Mouse (Mus musculus) heart, postnatal 14 days (tissue): ENCODE results near the gene Mrpl42. TPM values are rescaled to one million over a fixed set of nuclear protein-coding genes. Genes with fewer than 3 reads are reported as not detected.

Experiments used
- DNase-seq, 2 experiments: peaks; one replicate each; pipeline ENCODE4 v3.0.0; 2021 to 2022
- intact Hi-C: fragments of 180-260 bp; cut with DNase I; formaldehyde crosslinking; loops from one replicate; pipeline ENCODE4 v1.15.1; 2025
- total RNA-seq, 2 experiments: library from RNA; stranded (reverse); gene quantifications; 2 replicates each; pipeline ENCODE4 v1.2.3; 2021

Gene Mrpl42
- total RNA-seq, 2 experiments from 2014 or later, result 369 to 371 TPM

DNA sequence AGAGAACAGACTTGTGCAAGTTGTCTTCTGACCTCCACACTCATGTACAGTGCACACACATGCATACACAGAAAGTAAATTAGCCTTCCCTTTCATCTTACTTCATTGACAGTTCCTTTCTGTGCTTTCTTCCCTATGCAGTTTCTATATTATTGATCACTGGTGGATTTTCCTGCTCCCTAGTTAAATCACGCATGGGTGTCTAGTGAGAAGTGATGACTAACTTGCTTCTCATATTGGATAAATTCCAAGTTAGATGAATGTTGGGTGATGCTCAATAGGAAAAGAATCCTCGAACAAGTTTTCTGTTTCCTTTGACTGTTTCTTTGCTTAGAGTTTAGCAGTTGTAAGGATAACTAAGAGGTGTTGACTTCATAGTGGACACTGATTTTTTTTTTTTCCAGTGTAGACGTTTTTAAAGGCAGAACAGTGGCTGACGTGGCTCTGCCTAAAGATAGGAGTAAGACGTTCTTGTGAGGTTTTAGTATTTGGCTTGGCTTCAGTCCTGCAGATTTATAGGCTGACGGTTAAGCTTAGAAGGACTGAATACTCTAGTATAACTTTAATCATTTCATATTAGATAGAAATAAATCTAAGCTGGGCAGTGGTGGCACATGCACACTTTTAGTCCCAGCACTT, 23.4 kb upstream of the Mrpl42 start:
- intact Hi-C loops, result no loop called here
- no peak for DNase-seq

DNA sequence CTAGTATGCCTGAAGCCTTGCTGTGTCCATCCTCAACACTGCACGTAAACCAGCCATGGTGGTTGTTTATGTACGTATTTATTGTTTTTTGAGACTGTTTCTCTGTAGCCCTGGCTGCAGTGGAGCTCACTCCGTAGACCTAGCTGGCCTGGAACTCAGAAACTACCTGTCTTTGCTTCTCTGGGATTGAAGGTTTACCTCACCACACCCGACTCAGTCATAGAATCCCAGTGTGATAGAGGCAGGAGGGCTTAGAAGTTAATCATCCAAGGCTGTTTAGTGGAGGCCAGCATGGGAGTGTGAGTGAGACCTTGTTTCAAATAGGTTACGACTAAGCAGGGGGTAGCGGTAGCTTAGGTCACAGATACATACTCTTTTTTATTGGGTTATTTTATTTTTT, 15.9 kb upstream of the Mrpl42 start:
- intact Hi-C loops, result no loop called here
- DNase-seq, result no peak

DNA sequence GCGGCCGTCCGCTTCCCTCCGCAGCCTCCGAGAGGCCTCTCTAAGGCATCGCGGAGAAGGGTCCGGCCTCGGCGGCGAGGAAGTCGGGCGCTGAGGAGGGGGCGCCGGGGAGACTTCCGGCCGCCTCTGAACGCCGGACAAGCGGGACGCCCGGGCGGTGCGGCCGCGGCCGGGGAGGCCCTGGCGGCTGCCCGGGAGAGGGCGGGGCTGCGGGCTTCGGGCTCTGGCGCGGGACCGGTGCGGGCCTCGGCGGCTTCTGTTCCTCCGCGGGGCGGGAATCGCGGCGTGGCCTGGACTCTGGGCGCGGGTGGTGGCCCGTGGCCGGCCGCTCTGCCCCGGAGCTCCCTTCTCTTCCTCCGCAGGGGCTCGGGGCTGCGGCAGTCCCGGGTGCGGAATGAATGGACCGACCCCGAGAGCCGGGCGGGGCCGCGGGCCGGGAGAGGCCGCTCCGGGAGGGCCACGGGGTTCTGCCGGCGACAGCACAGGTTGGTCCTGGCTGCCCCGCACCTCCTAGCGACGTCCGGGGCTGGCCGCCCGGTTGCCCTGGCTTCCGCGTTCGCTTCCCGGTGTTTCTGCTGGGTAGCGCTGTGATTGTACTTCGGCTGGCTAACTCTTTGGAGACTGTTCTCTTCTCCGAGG, 13.7 kb upstream of the Mrpl42 start:
- peak; percentile 60 to 66 for DNase-seq
- intact Hi-C loops, result no loop called here

DNA sequence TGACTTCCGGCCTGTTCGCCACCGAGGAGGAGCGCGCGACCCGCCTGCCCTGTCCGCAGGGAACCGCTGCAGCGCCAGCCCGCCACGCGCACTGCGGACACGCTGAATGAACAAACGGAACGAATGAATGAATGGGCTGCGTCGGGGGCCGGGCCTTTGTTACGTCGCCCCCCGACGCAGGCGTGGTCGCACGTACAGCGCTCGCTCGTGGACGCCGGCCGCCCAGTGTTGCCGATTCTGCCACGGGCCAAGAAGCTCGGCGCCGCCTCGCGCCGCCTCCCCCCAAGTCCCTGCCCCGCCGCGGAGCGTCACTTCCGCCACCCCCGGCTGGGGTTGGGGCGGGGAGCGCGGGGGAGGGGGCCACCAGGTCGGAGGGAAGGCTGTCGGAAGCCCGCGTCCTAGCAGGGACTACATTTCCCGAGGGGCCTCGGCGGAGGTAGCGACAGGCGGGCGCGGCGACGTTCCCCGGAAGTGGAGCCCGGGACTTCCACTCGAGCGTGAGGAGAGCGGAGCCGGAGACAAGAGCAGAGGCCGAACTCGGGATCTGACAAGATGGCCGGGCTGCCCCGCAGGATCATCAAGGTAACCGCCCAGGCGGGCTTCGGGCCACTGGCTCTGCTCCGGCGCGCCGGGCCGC, 13.0 kb upstream of the Mrpl42 start, which contains the start of gene Ube2n:
Ube2n (plus strand) TSS at position 490 of the 637 bp plus-strand sequence.
- intact Hi-C loops, result no loop called here

DNA sequence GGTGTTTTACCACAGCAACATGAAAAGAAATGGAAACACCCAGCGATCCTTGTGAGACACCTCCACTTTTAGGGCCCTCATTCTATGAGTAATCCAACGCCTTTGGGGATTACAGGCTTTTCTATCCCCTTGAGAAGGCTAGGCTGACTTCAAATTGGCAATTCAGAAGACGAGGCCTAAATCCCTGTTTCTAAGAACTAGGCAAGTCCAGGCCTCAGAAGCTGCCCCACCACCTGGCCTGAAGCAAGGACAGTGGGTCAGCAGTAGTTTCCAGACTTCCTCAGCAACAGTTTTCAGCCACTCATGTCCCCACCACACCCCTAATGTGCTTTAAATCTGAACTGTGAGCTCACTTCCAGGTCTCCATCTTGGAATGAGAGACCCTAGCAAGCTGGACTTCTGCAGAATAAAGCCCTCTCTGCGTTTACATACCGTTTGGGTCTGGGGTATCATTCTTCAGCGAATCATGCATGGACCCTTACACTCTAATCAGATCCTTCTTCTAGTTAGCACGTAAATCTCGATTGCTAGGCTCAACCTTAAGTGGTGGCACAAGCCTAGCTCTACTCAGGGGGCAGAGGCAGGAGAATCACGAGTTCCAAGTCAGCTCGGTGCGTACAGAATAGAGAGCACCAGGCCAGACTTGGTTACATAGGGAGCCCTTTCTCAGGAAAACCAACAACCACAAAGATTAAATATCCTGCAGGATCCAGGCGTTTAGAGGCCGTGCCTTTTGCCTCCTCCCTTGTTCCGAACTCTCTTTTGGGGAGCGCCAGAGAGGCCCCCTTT, 12.2 kb upstream of the Mrpl42 start:
- DNase-seq, result no peak
- intact Hi-C loops, result no loop called here

More for the DNA sequence above, 13.0 kb upstream of the Mrpl42 start, which contains the start of gene Ube2n:
- peak; percentile 98 for DNase-seq

DNA sequence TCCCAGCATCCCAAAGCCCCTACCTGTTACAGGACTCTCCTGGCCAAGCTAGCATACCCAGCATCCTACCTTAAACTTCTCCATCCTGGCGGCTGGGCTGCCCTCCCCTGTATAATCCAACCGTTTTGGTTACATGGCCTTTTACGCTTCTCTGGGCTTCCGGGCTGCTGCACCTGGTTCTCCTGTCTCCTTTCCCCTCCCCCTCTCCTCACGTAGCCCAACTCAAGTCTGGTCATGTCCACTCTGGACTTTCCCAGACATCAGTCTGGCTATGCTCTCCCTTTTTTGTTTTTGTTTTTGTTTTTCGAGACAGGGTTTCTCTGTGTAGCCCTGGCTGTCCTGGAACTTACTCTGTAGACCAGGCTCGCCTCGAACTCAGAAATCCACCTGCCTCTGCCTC, 10.9 kb upstream of the Mrpl42 start:
- intact Hi-C loops, result no loop called here
- DNase-seq, result no peak

DNA sequence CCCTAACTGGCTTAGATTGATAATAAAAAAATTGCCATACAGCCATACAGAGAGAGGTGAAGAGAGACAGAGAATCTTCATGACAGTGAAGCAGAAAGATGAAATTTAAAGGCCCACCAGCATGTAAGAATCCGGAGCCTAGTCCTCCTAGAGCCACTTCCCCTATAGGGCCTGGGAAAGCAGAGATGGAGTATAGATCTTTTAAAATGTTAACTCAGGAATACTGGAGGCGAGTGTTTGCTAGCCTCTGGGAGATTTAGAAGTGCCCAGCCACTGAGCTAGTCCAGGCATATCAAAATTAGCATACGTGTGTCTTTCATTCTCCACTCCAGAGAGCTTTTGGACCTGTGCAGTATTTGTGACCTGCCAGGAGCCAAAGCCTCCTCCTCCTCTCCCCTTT, 7.5 kb upstream of the Mrpl42 start:
- intact Hi-C loops, result no loop called here
- no peak for DNase-seq

DNA sequence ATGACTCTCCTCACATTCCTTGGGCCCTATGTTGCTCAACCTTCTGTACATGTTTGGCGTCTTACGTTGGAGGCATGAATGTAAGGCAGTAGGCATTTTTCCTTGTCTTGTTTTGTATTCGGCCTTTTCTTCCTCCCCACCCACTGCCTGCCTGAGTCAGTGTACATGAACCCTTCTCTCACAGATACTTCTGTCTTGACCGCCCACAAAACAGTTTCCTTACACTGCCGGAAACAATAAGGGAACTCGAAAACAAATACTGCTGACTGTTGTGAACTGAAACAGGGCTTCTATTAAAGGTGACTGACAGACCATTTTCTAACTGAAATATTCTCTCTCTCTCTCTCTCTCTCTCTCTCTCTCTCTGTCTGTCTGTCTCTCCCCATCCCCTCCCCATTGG, 7.1 kb upstream of the Mrpl42 start:
- no peak for DNase-seq
- intact Hi-C loops, result no loop called here

DNA sequence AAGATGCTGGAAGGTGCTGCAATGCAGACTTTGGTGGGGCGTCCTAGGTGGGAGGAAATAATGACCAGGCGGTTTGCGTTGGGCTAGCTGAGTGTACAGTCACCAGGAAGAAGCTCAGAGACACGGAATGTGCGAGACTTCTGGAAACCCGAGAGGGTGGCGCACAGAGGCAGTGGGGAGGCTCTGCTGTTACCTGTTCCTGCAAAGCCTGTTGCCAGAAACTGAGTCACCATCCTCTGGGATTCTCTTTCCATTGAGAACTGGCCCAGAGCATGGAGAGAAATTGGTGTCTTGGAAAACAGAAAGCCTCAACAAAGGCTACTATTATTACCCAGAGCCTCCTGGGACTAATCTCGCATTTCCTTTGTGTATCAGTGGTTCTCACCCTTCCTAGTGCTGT, 6.4 kb upstream of the Mrpl42 start:
- intact Hi-C loops, result no loop called here
- no peak for DNase-seq

DNA sequence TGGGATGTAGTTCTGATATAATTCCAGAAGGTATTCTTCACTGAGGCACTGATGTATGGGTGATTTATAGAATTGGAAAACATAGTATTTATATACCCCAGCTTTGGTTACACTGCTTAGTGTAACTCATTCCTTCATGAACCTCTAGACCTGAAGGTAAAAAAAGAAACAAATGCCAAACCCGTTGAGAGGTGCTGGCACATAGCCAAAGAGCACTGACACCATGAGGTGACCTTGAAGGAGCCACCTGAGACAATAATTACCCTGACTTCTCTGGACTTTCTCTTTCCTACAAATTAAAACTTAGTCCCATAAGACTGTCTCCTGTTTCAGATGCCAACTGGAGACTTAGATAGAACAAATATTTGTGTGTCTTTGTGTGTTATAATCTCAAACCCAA, 2.6 kb upstream of the Mrpl42 start:
- no peak for DNase-seq
- intact Hi-C loops, result loop anchor here (5.0 kb wide), 1 partner anchor 388 kb away; no protein-coding TSS in a partner anchor

DNA sequence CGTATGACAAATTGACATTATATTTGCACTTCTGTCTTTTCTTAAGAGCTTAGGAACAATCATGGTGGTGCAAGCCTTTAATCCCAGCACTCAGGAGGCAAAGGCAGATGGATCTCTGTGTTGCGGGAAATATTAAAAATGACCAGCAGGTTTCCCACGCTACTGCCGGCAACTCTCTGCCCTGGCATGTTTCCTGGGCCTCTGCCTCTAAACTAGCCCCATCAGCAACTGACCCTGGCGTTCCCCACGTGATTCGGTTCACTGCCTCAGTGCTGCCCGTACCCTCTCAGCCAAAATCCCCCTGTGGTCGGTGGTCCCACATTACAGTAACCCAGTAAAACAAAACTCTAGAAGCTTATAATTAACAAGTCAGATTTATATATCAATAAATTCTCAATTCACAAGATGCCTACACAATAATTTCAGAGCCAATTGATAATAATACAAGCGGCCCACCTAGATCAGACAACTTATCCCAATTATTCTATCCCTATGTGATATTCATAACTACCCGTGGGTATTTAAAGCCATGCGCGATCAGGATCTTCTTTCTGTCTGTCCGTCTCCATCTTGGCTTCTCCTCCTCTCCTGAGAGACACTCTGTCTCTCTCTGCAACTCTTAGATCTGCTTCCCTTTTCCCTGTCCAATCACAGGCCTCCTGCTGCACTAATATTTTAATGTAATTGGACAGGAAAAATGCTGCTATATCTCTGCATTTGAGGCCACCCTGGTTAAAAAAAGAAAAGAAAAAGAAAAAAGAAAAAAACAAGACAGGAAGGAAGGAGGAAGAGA, 1.9 kb upstream of the Mrpl42 start:
- intact Hi-C loops, result loop anchor here (5.0 kb wide), 1 partner anchor 389 kb away; no protein-coding TSS in a partner anchor

DNA sequence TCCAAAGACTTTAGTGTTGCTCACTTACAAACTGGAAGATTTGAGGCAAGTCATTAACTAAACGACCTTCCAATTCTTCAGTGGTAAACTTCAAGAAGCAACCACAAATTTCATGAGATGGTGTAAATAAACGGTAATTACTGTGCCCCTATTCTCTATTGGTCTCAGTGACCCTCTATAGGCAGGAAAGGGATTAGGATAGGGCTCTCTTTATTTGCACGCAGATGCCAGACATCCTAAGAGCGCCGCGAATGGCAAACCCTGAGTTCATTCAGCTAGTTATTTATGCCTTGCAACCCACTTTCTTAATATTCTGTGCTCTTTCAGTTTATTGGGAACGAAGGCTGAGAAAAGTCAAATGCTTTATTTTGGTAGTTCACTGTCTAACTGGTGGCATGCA, 707 bp downstream of the Mrpl42 start:
- intact Hi-C loops, result loop anchor here (5.0 kb wide), 1 partner anchor 391 kb away; no protein-coding TSS in a partner anchor
- DNase-seq, result no peak

More for the DNA sequence above, 1.9 kb upstream of the Mrpl42 start:
- no peak for DNase-seq

DNA sequence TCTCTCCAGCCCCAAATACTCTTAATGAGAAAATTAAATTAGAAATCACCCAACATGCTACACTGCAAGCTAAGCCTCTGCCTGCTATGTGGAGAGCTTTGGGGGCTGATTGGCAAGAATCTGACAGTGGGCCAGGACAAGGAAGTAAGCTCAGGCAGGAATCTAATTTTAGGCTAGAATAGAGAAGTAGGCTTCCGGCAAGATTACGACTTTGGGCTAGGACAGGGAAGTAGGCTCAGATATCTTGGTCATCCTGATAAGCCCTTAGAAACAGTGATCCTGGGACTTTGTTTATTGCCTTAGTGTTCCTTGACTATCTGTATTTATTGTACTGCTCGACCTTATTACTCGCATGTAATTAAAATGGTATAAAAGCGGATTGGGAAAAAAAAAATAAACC, 7.5 kb downstream of the Mrpl42 start:
- intact Hi-C loops, result loop anchor here (5.0 to 10.0 kb wide), 2 partner anchors 53 to 361 kb away; no protein-coding TSS in a partner anchor
- no peak for DNase-seq

DNA sequence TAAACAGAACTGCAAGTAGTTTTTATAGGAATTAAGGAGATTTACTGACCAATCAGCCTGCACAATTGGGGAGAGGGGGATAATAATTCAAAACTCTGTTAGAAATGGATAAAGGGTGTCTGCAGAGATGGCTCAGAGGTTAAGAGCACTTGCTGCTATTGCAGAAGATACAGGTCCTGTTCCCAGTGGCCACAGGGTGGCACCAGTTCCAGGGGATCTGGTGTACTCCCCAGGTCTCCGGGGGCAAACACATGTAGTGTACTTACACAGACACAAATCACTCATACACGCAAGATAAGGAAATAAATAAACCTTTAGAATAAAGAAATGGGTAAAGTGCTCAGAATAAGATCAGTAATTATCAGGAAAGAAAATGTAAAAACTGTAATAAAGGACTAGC, 12.1 kb downstream of the Mrpl42 start:
- intact Hi-C loops, result loop anchor here (2.0 to 10.0 kb wide), 4 partner anchors 58 to 543 kb away; no protein-coding TSS in a partner anchor
- DNase-seq, result peak; percentile 46 to 57

DNA sequence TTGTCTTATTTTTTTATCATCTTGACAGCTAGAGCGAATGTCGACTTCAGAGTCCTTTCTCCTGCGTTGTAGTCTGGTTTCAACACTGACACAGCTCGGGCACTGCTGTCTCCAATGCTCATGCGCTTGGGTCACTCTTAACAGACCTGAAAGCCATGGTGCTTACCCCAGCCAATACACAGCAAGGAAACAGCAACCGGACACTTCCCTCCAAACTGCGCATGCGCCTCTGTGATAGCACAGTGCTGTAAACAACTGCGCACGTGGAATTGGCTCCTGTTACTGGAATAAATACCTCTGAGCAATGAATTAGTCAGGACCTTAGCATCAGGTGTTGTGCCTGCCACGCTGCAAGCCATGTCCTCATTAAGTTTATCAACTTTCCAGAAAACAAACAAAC, 24.2 kb downstream of the Mrpl42 start:
- intact Hi-C loops, result loop anchor here (2.0 to 5.0 kb wide), 6 partner anchors 59 to 855 kb away; no protein-coding TSS in a partner anchor
- DNase-seq, result no peak

DNA sequence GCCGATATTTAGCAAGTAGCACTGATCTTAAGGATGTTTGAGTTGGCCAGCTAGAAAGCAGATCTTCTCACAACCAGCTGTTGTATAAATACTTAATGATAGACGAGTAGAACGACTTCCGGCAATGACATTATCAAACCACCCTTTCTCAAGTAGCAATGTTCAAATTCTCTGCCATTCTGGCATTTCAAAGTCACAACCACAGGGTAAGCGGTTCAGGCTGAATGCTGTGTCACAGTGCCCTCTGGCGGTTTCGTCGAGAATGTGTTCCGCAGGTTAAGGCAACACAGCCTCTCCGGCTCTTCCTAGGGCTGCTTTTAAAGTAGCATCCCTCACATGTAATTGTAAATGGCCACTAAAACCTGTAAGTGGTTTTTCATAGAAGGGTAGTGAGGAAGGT, 25.8 kb downstream of the Mrpl42 start:
- DNase-seq, result peak; percentile 87 to 94
- intact Hi-C loops, result loop anchor here (1.0 to 5.0 kb wide), 7 partner anchors 57 to 854 kb away; no protein-coding TSS in a partner anchor

DNA sequence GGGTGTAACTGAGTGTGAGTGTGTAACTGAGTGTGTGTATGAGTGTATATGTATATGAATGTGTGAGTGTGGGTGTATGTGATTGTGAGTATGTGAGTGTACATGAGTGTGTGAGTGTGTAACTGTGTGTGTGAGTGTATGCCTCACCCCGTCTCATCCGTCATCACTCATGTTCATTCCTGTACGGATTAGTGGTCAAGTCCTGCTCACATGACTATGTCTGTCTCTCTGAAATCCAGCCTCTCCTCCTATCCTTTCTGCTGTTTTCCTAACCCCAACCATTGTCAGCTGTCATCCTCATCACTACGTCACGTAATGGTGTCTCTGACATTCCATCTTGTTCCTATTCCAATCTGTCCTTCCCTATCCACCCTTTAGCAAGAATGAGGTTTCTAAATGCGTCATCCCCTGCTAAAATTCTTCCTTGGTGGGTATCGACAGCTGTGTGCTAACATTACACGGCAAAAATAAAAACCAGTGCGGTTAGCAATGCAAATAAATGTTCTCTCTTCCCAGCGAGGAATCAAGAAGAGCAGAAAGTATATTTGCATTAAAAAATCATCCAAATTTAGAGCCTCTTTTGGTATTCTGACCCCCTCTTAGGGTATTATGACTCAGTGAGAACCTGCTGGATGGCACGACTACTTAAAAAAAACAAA, 29.7 kb downstream of the Mrpl42 start:
- no peak for DNase-seq
- intact Hi-C loops, result no loop called here

DNA sequence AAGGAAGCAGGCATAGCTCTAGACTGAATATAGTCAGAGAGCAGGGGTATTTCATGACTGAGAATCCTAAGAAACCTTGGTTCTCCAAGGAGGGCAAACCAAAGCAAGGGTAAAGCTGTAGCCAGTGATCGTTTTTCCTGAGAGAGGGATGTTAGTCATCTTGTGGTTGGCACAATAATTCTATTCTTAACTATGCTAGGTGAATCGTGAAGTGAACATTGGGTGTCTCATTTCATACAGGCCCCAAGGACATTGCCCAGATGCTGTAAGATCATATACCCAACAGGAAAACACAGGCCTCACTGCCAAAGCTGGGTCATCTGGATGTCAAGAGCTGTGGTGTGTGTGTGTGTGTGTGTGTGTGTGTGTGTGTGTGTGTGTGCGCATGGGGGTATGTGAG, 30.6 kb downstream of the Mrpl42 start:
- intact Hi-C loops, result no loop called here
- no peak for DNase-seq

DNA sequence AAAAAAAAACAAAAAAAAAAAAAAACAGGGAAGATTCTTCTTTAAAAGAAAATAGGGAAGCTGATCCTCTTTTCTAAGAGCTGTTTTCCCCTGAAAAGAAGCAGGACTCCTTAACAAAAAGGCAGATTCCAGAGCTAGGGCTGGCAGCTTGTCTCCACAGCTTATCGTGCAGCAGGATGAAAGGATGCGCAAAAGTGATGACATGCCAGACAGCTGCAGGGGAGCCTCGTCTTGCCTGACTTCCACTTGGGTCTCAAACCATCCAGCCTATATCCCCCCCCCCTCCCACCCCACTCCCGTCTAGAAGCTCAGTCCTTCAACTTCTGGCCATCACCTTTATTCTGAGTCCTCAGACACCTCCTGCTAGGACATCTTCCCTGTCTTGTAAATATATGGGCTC, 32.8 kb downstream of the Mrpl42 start:
- intact Hi-C loops, result no loop called here

More for the DNA sequence above, 32.8 kb downstream of the Mrpl42 start:
- no peak for DNase-seq
